Mouse (Mus musculus) limb, embryonic 14.5 days (tissue): ENCODE measurements at regions not wholly inside any gene's neighbourhood (a gene's known extent, or its start where the extent isn't known, plus 50 kb on each side); places are given as distances from the start of the nearest gene placed in this dataset.

Experiments
- ATAC-seq: fragments of 200-750 bp; cut with Nextera tagmentation; 2 replicates; pipeline ENCODE4 v1.8.0; 2017; ENCODE audit warnings: low read depth, moderate number of reproducible peaks, moderate TSS enrichment; ENCODE audit not compliant: low FRiP score
- DNase-seq: peaks from one replicate; pipeline ENCODE4 v3.0.0-alpha.2; 2015; ENCODE audit warnings: low spot score
- H3K27ac ChIP-seq: fragments of 300-500 bp; sonication (generic); replicated peaks from 2 replicates; pipeline ENCODE4 v1.5.1; 2014; ENCODE audit warnings: low read depth, mild to moderate bottlenecking, low read length, moderate library complexity, mixed read lengths
- H3K27me3 ChIP-seq: fragments of 300-500 bp; sonication (generic); 2 replicates; pipeline ENCODE4 v1.6.1; 2014; ENCODE audit warnings: low read length, mixed read lengths; ENCODE audit not compliant: control insufficient read depth, insufficient read depth
- H3K36me3 ChIP-seq: fragments of 300-500 bp; sonication (generic); 2 replicates; pipeline ENCODE4 v1.6.1; 2014; ENCODE audit warnings: mild to moderate bottlenecking, low read length, moderate library complexity, mixed read lengths; ENCODE audit not compliant: control insufficient read depth, insufficient read depth
- H3K4me1 ChIP-seq: fragments of 300-500 bp; sonication (generic); 2 replicates; pipeline ENCODE4 v1.6.1; 2014; ENCODE audit warnings: antibody characterized with exemption, low read length, mixed read lengths; ENCODE audit not compliant: control insufficient read depth, insufficient read depth
- H3K4me2 ChIP-seq: fragments of 300-500 bp; sonication (generic); replicated peaks from 2 replicates; pipeline ENCODE4 v1.6.1; 2014; ENCODE audit warnings: low read depth, mild to moderate bottlenecking, low read length, moderate library complexity; ENCODE audit not compliant: severe bottlenecking
- H3K4me3 ChIP-seq: fragments of 300-500 bp; sonication (generic); replicated peaks from 2 replicates; pipeline ENCODE4 v1.5.1; 2014; ENCODE audit warnings: low read length
- H3K9ac ChIP-seq: fragments of 300-500 bp; sonication (generic); 2 replicates; pipeline ENCODE4 v1.6.1; 2014; ENCODE audit warnings: mild to moderate bottlenecking, low read depth, low read length, moderate library complexity; ENCODE audit not compliant: severe bottlenecking
- H3K9me3 ChIP-seq: fragments of 300-500 bp; sonication (generic); 2 replicates; pipeline ENCODE4 v1.6.1; 2016; ENCODE audit warnings: low read length; ENCODE audit not compliant: control insufficient read depth
- POLR2A ChIP-seq: fragments of 200-500 bp; IDR thresholded peaks from 2 replicates; pipeline ENCODE4 v1.8.0; 2012; ENCODE audit warnings: inconsistent platforms, mild to moderate bottlenecking, moderate library complexity, borderline replicate concordance; ENCODE audit not compliant: insufficient read depth, insufficient read length; ENCODE audit errors: extremely low read depth
- WGBS: fragments of 180-500 bp; shearing (Covaris S2); extraction: QIAGEN DNeasy Blood & Tissue Kit; methylation state at CpG from one replicate; pipeline ENCODE4 v1.1.7; 2014; 5-methylcytosine and 5-hydroxymethylcytosine counted together

- WGBS, result 87% methylated on average over 3 of the region's 3 CpGs
- Histone ChIP-seq H3K9me3 (no peaks in the 10 kb centered on the region), H3K4me3 (no peak overlapping the region), H3K36me3 (no peaks in the 10 kb centered on the region), H3K27ac (no peak overlapping the region), H3K27me3 (no peaks in the 10 kb centered on the region), H3K4me2 (no peak overlapping the region), H3K4me1 (no peaks in the 10 kb centered on the region), H3K9ac (no peak overlapping the region)
- DNase-seq (no peak), ATAC-seq (no peak)
- no peak for TF ChIP-seq POLR2A
Measured at GRCm38 (mm10) chr13:115575967-115576366, 474.2 kb upstream of the Itga1 start.

DNA sequence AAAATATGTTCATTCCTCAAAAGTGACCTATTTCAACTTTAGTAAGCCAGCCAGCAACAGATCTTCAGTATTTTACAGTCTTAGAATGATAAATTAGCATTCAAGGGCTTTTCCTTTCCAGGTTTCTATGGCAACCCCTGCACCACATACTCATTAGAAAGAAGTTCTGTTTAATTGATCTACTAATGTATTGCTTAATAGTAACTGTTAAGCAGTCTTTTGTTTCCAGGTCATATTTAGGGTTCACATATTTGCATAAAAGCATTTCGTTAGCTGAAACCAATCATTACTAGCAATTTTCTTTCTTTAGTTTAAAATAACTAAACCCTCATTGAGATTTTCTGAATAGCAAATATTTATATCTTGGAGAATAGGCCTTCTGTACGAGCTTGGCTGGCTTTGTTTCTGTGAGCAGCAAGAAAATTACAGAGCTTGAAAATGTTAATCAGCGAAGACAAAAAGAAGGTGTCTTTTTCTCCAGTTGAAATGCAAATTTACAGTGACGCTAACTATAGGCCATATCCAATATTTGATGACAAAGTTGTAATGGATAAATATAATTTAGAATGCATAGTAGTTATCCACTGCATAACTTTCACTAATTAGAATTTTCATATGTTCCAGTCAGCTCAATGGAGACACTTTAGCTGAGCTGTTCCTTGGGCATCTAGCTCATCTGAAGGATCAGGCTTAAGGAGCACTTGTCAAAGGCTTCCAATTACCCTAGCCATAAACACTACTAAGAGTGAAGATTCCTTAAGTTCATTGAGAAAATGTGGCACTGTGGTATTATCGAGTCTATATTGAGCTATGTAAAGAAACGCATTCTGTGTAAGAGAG is 473.5 kb upstream of the Itga1 start:
- no peak overlapping the region for H3K4me2 ChIP-seq
- no peaks in the 10 kb centered on the region for H3K4me1 ChIP-seq
- no peak overlapping the region for H3K9ac ChIP-seq
- H3K27ac ChIP-seq, result no peak overlapping the region
- H3K9me3 ChIP-seq, result no peaks in the 10 kb centered on the region
- ATAC-seq, result no peak
- DNase-seq, result no peak
- WGBS, result 84% methylated on average over 6 of the region's 6 CpGs
- no peak overlapping the region for H3K4me3 ChIP-seq
- no peak for TF ChIP-seq POLR2A
- no peaks in the 10 kb centered on the region for H3K27me3 ChIP-seq
- H3K36me3 ChIP-seq, result no peaks in the 10 kb centered on the region

GRCm38 (mm10) chr13:115541167-115541566 is 439.4 kb upstream of the Itga1 start:
- H3K27ac ChIP-seq, result no peak overlapping the region
- H3K27me3 ChIP-seq, result no peaks in the 10 kb centered on the region
- H3K4me2 ChIP-seq, result no peak overlapping the region
- no peaks in the 10 kb centered on the region for H3K36me3 ChIP-seq
- 77% methylated on average over 3 of the region's 3 CpGs for WGBS
- H3K4me3 ChIP-seq, result no peak overlapping the region
- TF ChIP-seq POLR2A, result no peak
- ATAC-seq (no peak), DNase-seq (no peak)
- H3K4me1 ChIP-seq, result no peaks in the 10 kb centered on the region
- H3K9ac ChIP-seq, result no peak overlapping the region
- no peaks in the 10 kb centered on the region for H3K9me3 ChIP-seq

GRCm38 (mm10) chr13:115535900-115536299 is 434.1 kb upstream of the Itga1 start:
- Histone ChIP-seq H3K4me3 (no peak overlapping the region), H3K9me3 (no peaks in the 10 kb centered on the region), H3K27me3 (no peaks in the 10 kb centered on the region), H3K27ac (no peak overlapping the region), H3K36me3 (no peaks in the 10 kb centered on the region), H3K9ac (no peak overlapping the region), H3K4me1 (no peaks in the 10 kb centered on the region), H3K4me2 (no peak overlapping the region)
- DNase-seq (no peak), ATAC-seq (no peak)
- no peak for TF ChIP-seq POLR2A
- 57% methylated on average over 3 of the region's 3 CpGs for WGBS

DNA sequence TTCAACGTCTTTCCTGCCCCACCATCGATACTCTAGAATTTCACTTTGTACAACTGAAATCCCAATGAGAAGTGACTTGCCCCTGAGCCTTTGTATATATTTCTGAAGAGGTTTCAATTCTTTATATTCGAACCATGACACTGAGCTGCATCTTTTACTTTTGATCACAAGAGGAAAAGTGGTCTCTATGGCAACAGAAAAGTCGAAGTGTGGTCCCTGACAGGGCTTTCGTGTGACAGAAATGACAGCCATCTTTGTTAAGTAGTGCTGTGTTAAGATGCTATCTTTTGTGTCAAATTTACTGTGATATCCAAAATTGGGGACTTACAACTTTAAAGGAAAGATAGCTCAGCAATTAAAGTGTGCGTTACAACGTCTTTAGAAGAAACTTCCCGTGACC is 412.1 kb upstream of the Itga1 start:
- no peak for TF ChIP-seq POLR2A
- H3K4me2 ChIP-seq, result no peak overlapping the region
- H3K27ac ChIP-seq, result no peak overlapping the region
- no peak overlapping the region for H3K9ac ChIP-seq
- H3K9me3 ChIP-seq, result no peaks in the 10 kb centered on the region
- no peak overlapping the region for H3K4me3 ChIP-seq
- H3K27me3 ChIP-seq, result no peaks in the 10 kb centered on the region
- WGBS, result 62% methylated on average over 8 of the region's 8 CpGs
- no peaks in the 10 kb centered on the region for H3K36me3 ChIP-seq
- ATAC-seq (no peak), DNase-seq (no peak)
- no peaks in the 10 kb centered on the region for H3K4me1 ChIP-seq
